Mouse (Mus musculus) brain, embryonic 14.5 days (tissue): Measurements from ENCODE around the gene Zfp763. TPM values are rescaled to one million over a fixed set of nuclear protein-coding genes. Genes with fewer than 3 reads are reported as not detected.
"Not testable (repeated sequence)": the region's sequence is repeated elsewhere in the genome, so short reads cannot be mapped to it uniquely, and the experiment has no call there.

ENCODE experiments used
- DNase-seq: peaks from one replicate; pipeline ENCODE4 v3.0.0-alpha.2; 2011; ENCODE audit warnings: low read depth
- CTCF ChIP-seq: fragments of 200-500 bp; IDR thresholded peaks from 2 replicates; pipeline ENCODE4 v1.5.1; 2012; ENCODE audit warnings: inconsistent platforms, mild to moderate bottlenecking, moderate library complexity, borderline replicate concordance; ENCODE audit not compliant: insufficient read depth, insufficient read length; ENCODE audit errors: extremely low read depth
- POLR2A ChIP-seq: fragments of 200-500 bp; IDR thresholded peaks from 2 replicates; pipeline ENCODE4 v1.6.1; 2012; ENCODE audit warnings: mild to moderate bottlenecking, inconsistent platforms, borderline replicate concordance; ENCODE audit not compliant: poor library complexity, insufficient read depth, insufficient read length, severe bottlenecking; ENCODE audit errors: extremely low read depth
- polyA plus RNA-seq: library from polyadenylated mRNA; depleted of rRNA; stranded (reverse); fragments of >200 nt; gene quantifications from 2 replicates; pipeline ENCODE4 v1.2.3, GENCODE M21; 2012; rRNA removed

Zfp763 gene
- 11.5 and 16.0 TPM in 2 replicates for polyA plus RNA-seq

DNA sequence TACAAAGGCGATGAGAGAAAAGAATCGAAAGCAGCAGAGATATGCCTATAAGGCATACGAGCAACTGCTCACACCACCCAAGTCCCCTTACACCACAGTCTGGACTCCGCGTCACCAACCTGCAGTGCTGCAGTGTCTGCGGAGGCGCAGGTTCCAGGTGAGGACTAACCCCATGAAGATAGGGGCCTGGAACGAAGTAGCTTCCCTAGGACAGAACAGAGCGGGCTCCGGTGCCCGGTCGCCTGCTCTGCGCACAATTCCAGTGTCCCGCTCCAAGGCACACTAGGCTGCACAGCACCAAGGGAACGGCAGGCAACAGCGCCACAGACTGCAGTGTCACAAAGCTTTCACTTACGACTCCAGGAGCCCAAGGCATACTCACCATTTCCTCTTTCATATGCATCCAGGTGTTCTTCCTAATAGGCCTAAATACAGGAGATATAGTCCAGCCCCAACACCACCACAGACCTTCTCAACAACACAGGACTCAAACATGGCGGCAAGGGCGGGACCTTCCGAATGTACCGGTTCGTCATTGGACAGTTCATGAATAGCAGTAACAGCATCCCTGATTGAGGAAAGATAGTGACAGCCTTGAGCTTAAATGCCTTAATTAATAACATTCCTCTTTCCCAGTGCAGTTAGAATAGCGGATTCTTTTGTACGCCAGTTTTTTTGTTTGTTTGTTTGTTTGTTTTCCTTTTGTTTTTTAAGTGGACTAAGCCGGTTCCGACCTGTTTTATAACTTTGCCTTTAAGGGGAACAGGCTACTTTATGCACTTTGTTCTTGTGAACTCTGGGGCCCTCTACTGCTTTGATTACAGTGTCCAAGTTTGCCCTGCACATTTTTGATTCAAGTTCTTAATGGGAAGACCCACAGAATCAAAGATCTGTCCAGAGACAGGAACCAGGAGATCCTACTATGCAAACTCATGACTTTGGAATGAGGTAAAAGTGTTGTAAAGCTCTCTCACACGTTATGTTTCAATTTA lies at the start of gene Zfp763:
Gene Zfp763, minus strand, starts transcription at position 503 of the 992 bp plus-strand sequence.
- peak; percentile 96 for DNase-seq
- TF ChIP-seq POLR2A (peak; percentile 25; the same call in 1 of the 2 replicates), CTCF (no peak)

DNA sequence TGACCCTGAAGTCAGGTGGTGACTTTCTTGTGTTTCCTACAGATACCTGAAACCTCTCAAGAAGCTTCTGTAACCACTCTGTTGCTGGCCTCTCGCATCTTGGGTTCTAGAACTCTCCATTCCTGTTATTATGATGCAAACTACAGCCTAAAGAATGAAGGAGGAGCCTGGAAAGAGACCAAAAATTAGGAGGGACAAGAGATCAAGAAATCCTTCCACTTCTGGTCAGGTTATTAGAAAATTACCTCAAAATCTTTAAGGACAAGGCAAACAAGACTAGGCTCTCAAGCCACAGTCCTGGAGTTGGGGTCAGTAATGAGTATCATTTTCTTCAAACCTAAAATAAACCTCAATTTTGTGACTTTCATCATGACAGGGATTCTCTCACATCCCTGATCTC lies 34.8 kb upstream of the Zfp763 start, which contains the start of gene 4921501E09Rik:
Gene 4921501E09Rik, minus strand, starts transcription at position 101 of the 400 bp plus-strand sequence.
- DNase-seq, result no peak
- no peak for TF ChIP-seq POLR2A
- no peak for TF ChIP-seq CTCF

DNA sequence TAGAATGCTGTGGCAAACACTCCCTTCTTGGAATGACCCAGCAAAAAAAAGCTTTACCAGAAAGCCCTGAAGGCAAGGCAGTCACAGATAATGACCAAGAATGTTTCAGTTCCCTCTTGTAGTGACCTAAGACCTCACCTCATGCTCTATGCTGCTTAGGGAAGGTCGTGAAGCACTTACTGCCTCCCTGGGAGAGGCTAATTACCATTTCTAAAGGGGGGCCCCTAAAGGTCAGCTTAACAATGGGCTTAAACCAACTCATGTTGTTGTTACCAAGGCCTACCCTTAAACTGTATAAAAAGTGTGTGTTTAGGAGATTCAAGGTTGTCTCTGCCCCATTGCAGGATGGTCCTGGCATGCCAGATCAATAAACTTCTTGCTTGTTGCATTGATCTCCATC lies 29.8 kb upstream of the Zfp763 start:
- DNase-seq, result no peak
- TF ChIP-seq CTCF, result no peak
- no peak for TF ChIP-seq POLR2A

DNA sequence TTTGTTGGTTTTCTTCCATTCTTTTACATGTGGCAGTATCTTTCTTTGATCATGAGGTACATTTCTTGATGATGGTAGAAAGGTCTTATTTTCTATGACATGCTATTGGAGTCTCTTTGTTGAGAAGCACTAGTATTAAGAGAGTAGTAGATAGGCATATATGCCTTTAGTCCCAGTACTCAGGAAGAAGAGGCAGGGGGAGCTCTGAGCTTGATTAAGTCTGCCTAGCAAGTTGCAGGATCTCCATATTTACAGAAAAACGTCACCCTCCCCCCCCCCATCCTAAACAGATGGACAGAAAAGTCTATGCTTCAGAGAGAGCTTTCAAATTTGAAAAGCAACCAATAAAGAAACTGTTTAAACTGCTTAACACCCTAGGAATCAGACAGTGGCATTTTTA lies 25.6 kb upstream of the Zfp763 start:
- peak; percentile 0 for DNase-seq
- no peak for TF ChIP-seq CTCF
- TF ChIP-seq POLR2A, result no peak

DNA sequence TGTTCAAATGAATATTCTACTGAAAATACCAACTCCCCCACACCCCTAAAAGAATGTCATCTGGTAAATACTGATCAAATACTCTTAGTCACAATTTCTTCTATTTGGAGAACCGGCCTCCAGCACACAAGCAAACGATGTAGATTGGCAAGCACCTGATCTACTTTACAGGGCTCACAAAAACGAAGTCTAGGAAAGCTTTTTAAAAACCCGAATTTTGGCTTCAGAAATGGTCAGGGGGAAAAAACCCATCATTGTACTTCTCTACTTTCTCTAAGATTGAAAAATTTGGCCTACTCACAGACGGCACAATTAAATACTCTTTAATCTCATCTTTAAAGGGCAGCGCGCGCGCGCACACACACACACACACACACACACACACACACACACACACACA lies 826 bp downstream of the Zfp763 start:
- peak; percentile 22 for DNase-seq
- TF ChIP-seq POLR2A, result no peak
- TF ChIP-seq CTCF, result no peak

DNA sequence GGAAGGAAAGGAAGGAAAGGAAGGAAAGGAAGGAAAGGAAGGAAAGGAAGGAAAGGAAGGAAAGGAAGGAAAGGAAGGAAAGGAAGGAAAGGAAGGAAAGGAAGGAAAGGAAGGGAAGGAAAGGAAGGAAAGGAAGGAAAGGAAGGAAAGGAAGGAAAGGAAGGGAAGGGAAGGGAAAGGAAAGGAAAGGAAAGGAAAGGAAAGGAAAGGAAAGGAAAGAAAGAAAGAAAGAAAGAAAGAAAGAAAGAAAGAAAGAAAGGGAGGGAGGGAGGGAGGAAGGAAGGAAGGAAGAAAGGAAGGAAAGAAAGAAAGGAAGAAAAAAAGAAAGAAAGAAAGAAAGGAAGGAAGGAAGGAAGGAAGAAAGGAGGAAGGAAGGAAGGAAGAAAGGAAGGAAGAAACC lies 12.8 kb downstream of the Zfp763 start:
- DNase-seq, result not testable (repeated sequence)

DNA sequence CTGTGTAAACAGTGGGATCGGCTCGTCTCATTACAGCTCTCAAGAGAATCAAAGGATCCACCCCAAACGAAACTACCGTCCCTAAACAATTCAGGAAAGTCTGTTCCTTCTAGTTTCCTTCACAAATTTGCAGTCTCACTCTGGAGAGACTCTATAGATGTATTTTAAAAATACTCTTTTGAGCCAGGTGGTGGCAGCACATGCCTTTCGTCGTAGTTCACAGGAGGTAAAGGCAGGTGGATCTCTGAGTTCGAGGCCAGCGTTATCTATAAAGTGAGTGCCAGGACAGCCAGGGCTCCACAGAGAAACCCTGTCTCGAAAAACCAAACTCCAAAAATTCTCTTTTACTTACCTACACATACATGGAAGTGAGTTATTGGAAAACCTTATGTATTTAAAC lies 24.9 kb downstream of the Zfp763 start:
- no peak for DNase-seq
- no peak for TF ChIP-seq CTCF
- no peak for TF ChIP-seq POLR2A

DNA sequence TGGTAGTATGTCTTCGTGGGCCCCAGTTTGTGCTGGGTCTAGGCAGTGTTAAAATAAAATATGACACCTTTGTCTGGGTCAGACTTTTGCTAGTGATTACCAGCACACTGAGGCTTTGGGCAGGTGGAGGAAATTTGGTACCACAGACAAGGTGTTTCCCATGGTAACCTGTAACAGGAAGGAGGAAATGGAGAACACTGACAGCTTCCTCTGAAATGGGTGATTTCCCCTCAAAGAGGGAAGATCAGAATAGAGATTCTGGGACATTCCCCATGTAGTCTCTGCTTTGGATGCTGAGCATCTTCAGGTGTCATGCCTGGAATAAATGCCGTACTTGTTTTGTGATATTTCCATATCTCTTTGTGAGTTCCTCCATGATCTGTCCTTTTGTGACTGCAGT lies 34.7 kb downstream of the Zfp763 start:
- DNase-seq, result no peak
- TF ChIP-seq POLR2A (no peak), CTCF (no peak)

DNA sequence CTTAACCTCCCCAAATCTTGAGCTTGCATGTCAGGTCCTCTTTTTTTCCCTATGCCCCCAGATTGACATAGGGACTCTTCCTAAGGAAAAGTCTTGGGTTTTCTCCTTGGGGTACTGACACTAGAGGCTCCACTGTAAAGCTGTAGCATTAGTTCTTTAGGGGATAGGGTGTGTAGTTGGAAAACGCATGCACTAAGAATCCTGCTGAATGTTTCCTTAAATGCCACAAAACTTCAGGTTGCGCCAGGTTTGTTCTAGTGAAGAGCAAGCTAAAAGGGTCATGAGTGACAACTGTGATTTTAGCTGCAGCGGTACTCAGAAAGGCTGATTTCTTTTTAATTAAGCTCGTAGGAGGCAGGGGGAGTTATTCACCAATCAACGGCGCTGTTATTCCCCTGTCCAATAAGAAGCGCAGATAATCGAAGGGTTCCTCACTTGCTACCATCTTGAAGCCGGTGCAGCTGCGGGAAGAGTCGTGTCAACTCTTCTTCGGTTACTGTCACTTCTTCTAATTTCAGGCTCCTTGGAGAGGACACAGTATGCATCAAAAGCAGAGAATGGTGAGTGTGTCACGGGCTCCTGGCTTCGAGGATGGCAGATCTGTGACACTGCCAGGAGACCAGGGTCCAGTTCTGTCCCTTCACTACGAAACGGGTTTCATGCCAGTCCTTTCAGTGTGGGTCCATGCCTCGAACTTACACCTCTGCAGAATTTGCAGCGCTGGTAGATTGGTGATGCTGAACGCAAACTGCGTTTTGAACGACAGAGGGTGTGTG lies 40.3 kb downstream of the Zfp763 start, which contains the start of gene Zfp952:
Gene Zfp952, plus strand, starts transcription at position 431 of the 776 bp plus-strand sequence.
- TF ChIP-seq CTCF (no peak), POLR2A (peak; percentile 27; the same call in 1 of the 2 replicates)
- peak; percentile 97 for DNase-seq

DNA sequence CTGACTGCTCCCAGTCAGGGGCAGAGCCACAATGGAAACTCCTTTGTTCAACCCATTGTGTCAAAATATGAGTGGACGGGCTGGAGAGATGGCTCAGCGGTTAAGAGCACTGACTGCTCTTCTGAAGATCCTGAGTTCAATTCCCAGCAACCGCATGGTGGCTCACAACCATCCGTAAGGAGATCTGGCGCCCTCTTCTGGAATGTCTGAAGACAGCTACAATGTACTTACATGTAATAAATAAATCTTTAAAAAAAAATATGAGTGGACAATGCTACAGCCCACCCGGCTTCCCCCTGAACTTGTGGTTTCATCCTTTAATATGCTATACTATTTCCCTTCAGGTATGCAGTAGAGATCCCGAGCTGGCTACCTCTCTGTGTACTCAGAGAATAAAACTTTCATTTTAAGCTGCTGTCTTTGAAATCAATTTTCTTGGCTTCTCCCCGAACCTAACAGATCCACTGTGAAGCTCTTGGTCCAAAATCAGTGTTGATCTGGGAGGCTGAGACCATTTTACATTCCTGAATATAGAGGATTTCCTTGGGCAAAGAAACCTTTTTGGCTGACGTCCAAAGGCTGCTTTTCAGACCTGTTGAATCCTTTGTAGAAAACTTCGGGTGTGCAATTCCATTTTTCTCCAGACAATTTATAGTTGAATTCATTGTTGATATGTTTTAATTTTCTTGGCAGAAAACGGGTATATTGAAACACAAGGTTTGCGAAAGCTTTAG lies 41.1 kb downstream of the Zfp763 start:
- DNase-seq, result peak; percentile 33
- TF ChIP-seq POLR2A (no peak), CTCF (no peak)

DNA sequence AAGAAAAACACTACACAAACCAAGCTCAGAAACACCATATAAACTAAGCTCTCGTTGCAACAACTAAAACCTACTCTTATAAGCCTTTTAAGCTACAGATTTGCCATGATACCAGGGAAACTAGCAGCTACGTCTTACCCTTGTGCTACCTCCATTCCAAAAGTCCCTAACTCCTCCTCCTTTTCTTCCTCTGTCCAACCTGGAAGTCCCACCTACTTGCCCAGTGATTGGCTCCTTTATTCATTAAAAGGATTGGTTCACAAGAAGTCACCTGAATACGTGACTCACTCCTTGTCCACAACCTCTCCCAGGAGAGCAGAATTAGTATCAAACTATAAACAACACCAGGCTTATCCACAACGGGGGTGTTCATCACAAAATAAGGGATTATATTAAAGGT lies 46.9 kb downstream of the Zfp763 start:
- DNase-seq, result no peak
- TF ChIP-seq POLR2A (no peak), CTCF (no peak)
